Mouse (Mus musculus): ENCODE results near the gene Gm6614. TPM values are rescaled to one million over a fixed set of nuclear protein-coding genes. Genes with fewer than 3 reads are reported as not detected.

The Gm6614 gene
- polyA plus RNA-seq, 1 experiment from 2014 or later = not detected

GRCm38 (mm10) chr6:141946862-141947261 lies 64.4 kb downstream of the Gm6614 start, which contains the start of gene Slco1a1:
Gene Slco1a1 (minus strand): TSS chr6:141946962.
- Histone ChIP-seq H3K4me2 (no peak within 1 kb of the TSS), H3K27me3 (replicated peaks) (no peaks in the 10 kb centered on the region), H3K9me3 (no peaks in the 10 kb centered on the region), H3K36me3 (replicated peaks) (no peaks in the 10 kb centered on the region), H3K4me1 (no peaks in the 10 kb centered on the region), H3K4me3 (no peak within 1 kb of the TSS), H3K27ac (no peak within 1 kb of the TSS), H3K9ac (no peak within 1 kb of the TSS)
- no peak for ATAC-seq (replicated peaks)

DNA sequence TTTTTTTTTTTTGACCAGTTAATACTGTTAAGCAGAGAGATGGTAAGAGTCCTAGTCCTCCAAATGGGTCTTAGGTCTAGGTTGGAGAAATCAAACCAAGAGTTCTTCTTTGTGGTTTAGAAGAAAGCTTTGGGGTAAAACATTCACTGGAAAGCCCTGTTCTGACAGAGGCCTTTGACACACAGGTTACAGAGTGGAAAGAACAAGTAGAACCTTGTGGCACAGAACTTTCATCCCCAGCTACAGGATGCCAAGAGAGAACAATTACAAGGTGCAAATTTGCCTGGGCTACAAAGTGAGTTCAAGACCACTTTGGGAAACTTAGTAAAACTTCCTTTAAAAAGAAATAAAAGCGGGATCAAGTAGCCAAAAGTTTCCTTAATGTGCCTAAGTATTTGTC lies 70.8 kb downstream of the Gm6614 start:
- no peak overlapping the region for H3K9ac ChIP-seq
- no peaks in the 10 kb centered on the region for H3K36me3 ChIP-seq (replicated peaks)
- H3K9me3 ChIP-seq = no peaks in the 10 kb centered on the region
- 82% methylated on average over 1 of the region's 1 CpGs for WGBS
- H3K4me2 ChIP-seq = no peak overlapping the region
- H3K4me1 ChIP-seq = no peaks in the 10 kb centered on the region
- no peak overlapping the region for H3K27ac ChIP-seq
- H3K27me3 ChIP-seq (replicated peaks) = no peaks in the 10 kb centered on the region
- ATAC-seq (replicated peaks) = no peak
- H3K4me3 ChIP-seq = no peak overlapping the region

Other genes starting within 250 kb of the Gm6614 start
- not detected in 2 replicates for gene Gm5724, start 237.6 kb downstream of the Gm6614 start, polyA plus RNA-seq (2015; fragmentation: Nextera tagmentation; extraction: Ambion mirVana)
- 1.3 and 1.5 TPM in 2 replicates for gene Slco1a4, start 155.2 kb downstream of the Gm6614 start, polyA plus RNA-seq (2015; fragmentation: Nextera tagmentation; extraction: Ambion mirVana)
- not detected in 2 replicates for gene Slco1a1, start 64.5 kb downstream of the Gm6614 start, polyA plus RNA-seq (2015; fragmentation: Nextera tagmentation; extraction: Ambion mirVana)
- gene Slco1a6, start 197.1 kb upstream of the Gm6614 start, polyA plus RNA-seq (2015; fragmentation: Nextera tagmentation; extraction: Ambion mirVana) = 0.46 and 0.48 TPM in 2 replicates